Mouse (Mus musculus) erythroid progenitor cell, adult 5-6 weeks (primary cell): ENCODE data around the gene Mpp3. TPM values are rescaled to one million over a fixed set of nuclear protein-coding genes. Genes with fewer than 3 reads are reported as not detected.
"Not testable (repeated sequence)": the region's sequence is repeated elsewhere in the genome, so short reads cannot be mapped to it uniquely, and the experiment has no call there.

Experiments
- ATAC-seq: replicated peaks from 2 replicates; pipeline ENCODE4 v1.8.0; 2016; ENCODE audit warnings: moderate number of reproducible peaks, mild to moderate bottlenecking, moderate TSS enrichment, inconsistent platforms; ENCODE audit not compliant: poor library complexity, low FRiP score, severe bottlenecking
- total RNA-seq, 2 experiments: library from RNA; stranded (forward) in 1 of 2; stranded (reverse) in 1 of 2; fragments of 150-400 nt in 1 of 2; fragments of 186-747, 209-891 nt in 1 of 2; gene quantifications; 2 replicates each; pipeline versions ENCODE4 v1.2.3 to v1.2.4; 2015 to 2017; ENCODE audit warnings: low replicate concordance in 2 of 2

Mpp3 gene
- total RNA-seq, 2 experiments from 2014 or later, result not detected

GRCm38 (mm10) chr11:102016136-102016535, 12.1 kb downstream of the Mpp3 start:
- ATAC-seq, result no peak

GRCm38 (mm10) chr11:102015472-102015871, 12.8 kb downstream of the Mpp3 start:
- no peak for ATAC-seq

- ATAC-seq, result no peak
Observed at GRCm38 (mm10) chr11:102013201-102013600, 15.1 kb downstream of the Mpp3 start.

GRCm38 (mm10) chr11:102011510-102011909, 16.8 kb downstream of the Mpp3 start:
- ATAC-seq, result no peak

- no peak for ATAC-seq
Observed at GRCm38 (mm10) chr11:102010140-102010539, 18.1 kb downstream of the Mpp3 start.

GRCm38 (mm10) chr11:102008954-102009637, 19.2 kb downstream of the Mpp3 start:
- ATAC-seq, result no peak

GRCm38 (mm10) chr11:102008372-102008771, 19.9 kb downstream of the Mpp3 start:
- ATAC-seq, result no peak

GRCm38 (mm10) chr11:102006688-102007087, 21.6 kb downstream of the Mpp3 start:
- no peak for ATAC-seq

- no peak for ATAC-seq
Observed at GRCm38 (mm10) chr11:102006271-102006670, 22.0 kb downstream of the Mpp3 start.

GRCm38 (mm10) chr11:102004251-102004650, 24.0 kb downstream of the Mpp3 start:
- no peak for ATAC-seq

GRCm38 (mm10) chr11:101999466-101999865, 28.8 kb downstream of the Mpp3 start:
- ATAC-seq, result no peak

- no peak for ATAC-seq
Observed at GRCm38 (mm10) chr11:101998258-101998657, 30.0 kb downstream of the Mpp3 start.

GRCm38 (mm10) chr11:101995938-101996337, 32.3 kb downstream of the Mpp3 start:
- no peak for ATAC-seq

GRCm38 (mm10) chr11:101994100-101994499, 34.2 kb downstream of the Mpp3 start:
- peak; percentile 99 for ATAC-seq

GRCm38 (mm10) chr11:101992411-101992810, 35.9 kb downstream of the Mpp3 start:
- ATAC-seq, result no peak

- ATAC-seq, result no peak
Observed at GRCm38 (mm10) chr11:101991813-101992212, 36.4 kb downstream of the Mpp3 start.

- ATAC-seq, result no peak
Observed at GRCm38 (mm10) chr11:101990244-101990643, 38.0 kb downstream of the Mpp3 start.

GRCm38 (mm10) chr11:101986913-101987312, 41.3 kb downstream of the Mpp3 start, which contains the start of gene Dusp3:
TSS of gene Dusp3 (minus strand) at chr11:101987013.
- ATAC-seq, result no peak

- peak; percentile 67 for ATAC-seq
Observed at GRCm38 (mm10) chr11:101985990-101986389, 42.3 kb downstream of the Mpp3 start.

GRCm38 (mm10) chr11:101985450-101985849, 42.8 kb downstream of the Mpp3 start:
- not testable (repeated sequence) for ATAC-seq

- ATAC-seq, result peak; percentile 60
Observed at GRCm38 (mm10) chr11:101984054-101985025, 43.9 kb downstream of the Mpp3 start, which contains the start of gene Cfap97d1. TSS of gene Cfap97d1 (plus strand) at chr11:101984279.
